Mouse (Mus musculus) forebrain, embryonic 13.5 days (tissue): ENCODE results near the gene Pdlim4. TPM values are rescaled to one million over a fixed set of nuclear protein-coding genes. Genes with fewer than 3 reads are reported as not detected.
"Not testable (repeated sequence)": the region's sequence is repeated elsewhere in the genome, so short reads cannot be mapped to it uniquely, and the experiment has no call there.

Experiments
- ATAC-seq: fragments of 200-750 bp; cut with Nextera tagmentation; 2 replicates; pipeline ENCODE4 v1.8.0; 2017
- H3K27ac ChIP-seq: fragments of 300-500 bp; sonication (generic); 2 replicates; pipeline ENCODE4 v1.5.1; 2015; ENCODE audit warnings: inconsistent platforms, mild to moderate bottlenecking, moderate library complexity
- H3K27me3 ChIP-seq: fragments of 300-500 bp; sonication (generic); 2 replicates; pipeline ENCODE4 v1.6.1; 2015; ENCODE audit warnings: mild to moderate bottlenecking, inconsistent platforms
- H3K36me3 ChIP-seq: fragments of 300-500 bp; sonication (generic); 2 replicates; pipeline ENCODE4 v1.6.1; 2015; ENCODE audit warnings: mild to moderate bottlenecking, inconsistent platforms; ENCODE audit not compliant: poor library complexity, severe bottlenecking
- H3K4me1 ChIP-seq: fragments of 300-500 bp; sonication (generic); 2 replicates; pipeline ENCODE4 v1.6.1; 2015; ENCODE audit warnings: inconsistent platforms
- H3K4me2 ChIP-seq: fragments of 300-500 bp; sonication (generic); 2 replicates; pipeline ENCODE4 v1.6.1; 2015; ENCODE audit warnings: inconsistent platforms, mild to moderate bottlenecking, moderate library complexity
- H3K4me3 ChIP-seq: fragments of 300-500 bp; sonication (generic); 2 replicates; pipeline ENCODE4 v1.5.1; 2015; ENCODE audit warnings: mild to moderate bottlenecking, inconsistent platforms
- H3K9ac ChIP-seq: fragments of 300-500 bp; sonication (generic); 2 replicates; pipeline ENCODE4 v1.6.1; 2015; ENCODE audit warnings: mild to moderate bottlenecking, inconsistent platforms
- H3K9me3 ChIP-seq: fragments of 300-500 bp; sonication (generic); replicated peaks from 2 replicates; pipeline ENCODE4 v1.6.1; 2016; ENCODE audit warnings: inconsistent platforms
- WGBS: fragments of 180-500 bp; shearing (Covaris S2); methylation state at CpG from one replicate; pipeline ENCODE4 v1.1.7; 2015; 5-methylcytosine and 5-hydroxymethylcytosine counted together
- polyA plus RNA-seq: library from polyadenylated mRNA; unstranded; fragments of >200 nt; fragmentation: Nextera tagmentation; extraction: Ambion mirVana; gene quantifications from 2 replicates; pipeline ENCODE4 v1.2.1, GENCODE M21; 2015

Pdlim4 gene
- polyA plus RNA-seq, 1 experiment from 2014 or later, result 38.3 TPM

DNA sequence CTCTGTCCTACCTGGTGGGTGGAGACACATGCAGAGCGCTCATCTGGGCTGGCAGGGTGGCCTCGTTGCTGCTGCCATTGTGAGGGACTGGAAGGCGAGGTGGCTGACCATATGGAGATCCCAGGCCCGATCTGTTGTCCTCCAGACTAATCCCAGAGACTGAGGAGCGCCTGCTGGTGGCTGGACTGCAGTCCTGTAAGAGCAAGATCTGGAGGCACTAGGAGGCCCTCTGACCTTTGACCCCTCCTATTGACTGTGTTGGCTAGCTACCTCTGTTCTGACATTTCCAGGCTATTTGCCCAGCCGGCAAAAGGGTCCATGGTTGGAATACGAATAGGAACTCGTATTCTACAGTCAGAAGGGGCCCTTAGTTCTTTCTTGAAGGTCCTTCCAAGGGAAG lies 12.7 kb downstream of the Pdlim4 start:
- WGBS, result 38% methylated on average over 8 of the region's 8 CpGs
- Histone ChIP-seq H3K4me1 (peaks cover 24% of the 10 kb centered on the region), H3K9ac (no peak overlapping the region), H3K4me2 (no peak overlapping the region), H3K9me3 (no peaks in the 10 kb centered on the region), H3K36me3 (no peaks in the 10 kb centered on the region), H3K4me3 (no peak overlapping the region), H3K27me3 (no peaks in the 10 kb centered on the region), H3K27ac (no peak overlapping the region)
- no peak for ATAC-seq

DNA sequence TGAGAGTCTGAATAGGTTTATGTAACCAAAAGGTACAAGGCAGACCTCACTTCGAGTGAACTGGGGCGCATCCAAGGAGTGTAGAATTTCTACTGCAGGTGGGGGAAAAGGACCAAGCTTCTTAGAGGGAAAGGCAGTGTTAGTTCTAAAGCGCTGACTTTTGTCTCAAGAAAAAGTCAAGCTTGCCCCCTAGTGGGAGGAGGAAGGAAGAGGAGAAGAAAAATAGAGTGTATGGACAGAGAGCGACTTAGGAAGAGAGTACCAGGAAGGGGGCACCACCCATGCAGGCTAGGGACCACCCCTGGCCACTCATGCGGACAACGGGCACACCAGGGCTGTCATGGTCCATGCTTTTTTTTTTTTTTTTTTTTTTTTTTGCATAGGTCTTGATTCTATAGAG lies 14.6 kb downstream of the Pdlim4 start:
- Histone ChIP-seq H3K4me2 (no peak overlapping the region), H3K9ac (no peak overlapping the region), H3K27ac (no peak overlapping the region), H3K9me3 (no peaks in the 10 kb centered on the region), H3K4me3 (no peak overlapping the region), H3K27me3 (no peaks in the 10 kb centered on the region), H3K4me1 (peaks cover 22% of the 10 kb centered on the region), H3K36me3 (no peaks in the 10 kb centered on the region)
- ATAC-seq, result no peak
- WGBS, result 32% methylated on average over 6 of the region's 6 CpGs

DNA sequence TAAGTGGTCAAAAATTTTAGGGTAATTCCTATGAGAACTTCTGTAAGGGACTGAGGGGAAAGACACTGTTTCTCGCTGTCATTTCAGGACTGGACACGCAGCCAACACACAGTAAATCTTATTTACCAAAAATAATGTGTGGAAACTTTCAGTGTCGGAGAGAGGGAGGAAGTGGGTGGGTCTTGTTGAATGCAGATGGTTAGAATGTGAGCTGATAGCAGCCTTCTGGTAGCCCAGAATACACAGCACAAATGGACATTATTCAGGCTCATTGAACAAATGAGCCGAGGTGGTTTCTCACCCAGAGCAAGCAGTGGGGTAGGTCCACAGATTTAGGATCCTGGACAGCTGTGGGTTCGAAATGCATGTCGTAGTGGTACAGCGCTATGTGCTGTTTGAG lies 15.7 kb downstream of the Pdlim4 start:
- H3K4me2 ChIP-seq, result no peak overlapping the region
- H3K4me1 ChIP-seq, result peaks cover 11% of the 10 kb centered on the region
- H3K27me3 ChIP-seq, result no peaks in the 10 kb centered on the region
- no peaks in the 10 kb centered on the region for H3K36me3 ChIP-seq
- H3K9me3 ChIP-seq, result no peaks in the 10 kb centered on the region
- no peak for ATAC-seq
- H3K9ac ChIP-seq, result no peak overlapping the region
- WGBS, result 91% methylated on average over 7 of the region's 7 CpGs
- H3K27ac ChIP-seq, result no peak overlapping the region
- no peak overlapping the region for H3K4me3 ChIP-seq

DNA sequence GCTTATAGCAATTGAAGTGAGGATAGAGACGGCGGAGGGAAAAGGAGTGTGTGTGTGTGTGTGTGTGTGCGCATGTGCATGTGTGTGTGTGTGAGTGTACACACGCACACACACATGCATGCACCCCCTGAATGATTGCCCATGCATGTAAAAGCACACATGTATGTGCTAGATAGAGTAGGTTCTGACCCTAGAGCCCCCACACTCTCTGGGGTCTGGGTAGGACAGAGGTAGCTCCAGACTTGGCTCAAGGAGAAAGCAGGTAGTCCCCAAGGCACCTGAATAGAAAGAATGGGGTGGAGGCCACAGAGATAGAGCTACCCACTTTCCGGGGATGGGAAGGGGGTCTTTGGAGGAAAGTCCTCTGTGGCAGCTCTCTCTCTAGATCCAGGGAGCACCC lies 16.7 kb downstream of the Pdlim4 start:
- H3K27ac ChIP-seq, result no peak overlapping the region
- H3K9ac ChIP-seq, result no peak overlapping the region
- ATAC-seq, result no peak
- H3K4me1 ChIP-seq, result peaks cover under 1% of the 10 kb centered on the region
- 89% methylated on average over 5 of the region's 5 CpGs for WGBS
- no peaks in the 10 kb centered on the region for H3K36me3 ChIP-seq
- no peak overlapping the region for H3K4me2 ChIP-seq
- H3K27me3 ChIP-seq, result no peaks in the 10 kb centered on the region
- no peaks in the 10 kb centered on the region for H3K9me3 ChIP-seq
- no peak overlapping the region for H3K4me3 ChIP-seq

DNA sequence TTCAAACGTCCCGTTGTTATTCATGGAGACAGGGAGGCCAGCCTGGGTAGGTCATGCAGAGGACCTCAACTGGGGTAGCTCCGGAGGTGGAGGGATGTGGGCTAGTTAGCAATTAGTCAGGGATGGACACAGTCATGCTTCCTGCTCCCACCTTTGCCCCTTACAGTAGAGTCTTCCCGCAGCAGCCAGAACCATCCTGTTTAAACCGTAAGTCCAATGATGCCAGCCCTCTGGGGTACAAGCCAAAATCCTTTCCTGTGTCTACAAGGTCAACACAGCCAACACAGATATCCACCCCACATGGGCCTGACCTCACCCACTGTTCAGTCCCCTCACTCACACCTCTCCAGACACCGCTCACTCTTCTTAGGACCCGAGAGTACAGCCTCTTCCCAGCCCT lies 17.7 kb downstream of the Pdlim4 start:
- H3K4me3 ChIP-seq, result no peak overlapping the region
- H3K4me2 ChIP-seq, result no peak overlapping the region
- no peaks in the 10 kb centered on the region for H3K9me3 ChIP-seq
- no peaks in the 10 kb centered on the region for H3K36me3 ChIP-seq
- no peaks in the 10 kb centered on the region for H3K4me1 ChIP-seq
- no peaks in the 10 kb centered on the region for H3K27me3 ChIP-seq
- WGBS, result 94% methylated on average over 7 of the region's 7 CpGs
- no peak overlapping the region for H3K9ac ChIP-seq
- no peak overlapping the region for H3K27ac ChIP-seq
- no peak for ATAC-seq

DNA sequence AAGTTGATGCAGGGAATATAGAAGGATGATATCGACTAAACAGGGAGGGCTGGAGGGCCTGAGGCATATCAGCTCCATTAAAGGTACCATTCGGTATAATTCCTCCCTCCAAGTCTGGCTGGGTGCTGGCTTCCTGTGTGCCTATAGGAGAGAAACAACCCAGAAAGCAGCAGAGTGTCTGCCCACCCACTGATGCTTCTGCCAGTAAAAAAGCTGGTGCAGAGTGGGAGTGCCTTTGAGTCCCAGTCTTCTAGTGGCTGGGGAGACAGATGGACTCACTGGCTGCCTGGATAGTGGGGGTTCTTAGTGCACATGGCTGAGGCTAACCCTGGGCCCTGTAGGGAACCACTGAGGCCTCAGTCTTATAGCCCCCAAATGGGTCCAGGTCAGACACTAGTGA lies 18.6 kb downstream of the Pdlim4 start:
- no peak for ATAC-seq
- 82% methylated on average over 2 of the region's 2 CpGs for WGBS
- Histone ChIP-seq H3K27ac (no peak overlapping the region), H3K4me3 (no peak overlapping the region), H3K9ac (no peak overlapping the region), H3K4me2 (no peak overlapping the region), H3K4me1 (no peaks in the 10 kb centered on the region), H3K9me3 (no peaks in the 10 kb centered on the region), H3K36me3 (no peaks in the 10 kb centered on the region), H3K27me3 (no peaks in the 10 kb centered on the region)

DNA sequence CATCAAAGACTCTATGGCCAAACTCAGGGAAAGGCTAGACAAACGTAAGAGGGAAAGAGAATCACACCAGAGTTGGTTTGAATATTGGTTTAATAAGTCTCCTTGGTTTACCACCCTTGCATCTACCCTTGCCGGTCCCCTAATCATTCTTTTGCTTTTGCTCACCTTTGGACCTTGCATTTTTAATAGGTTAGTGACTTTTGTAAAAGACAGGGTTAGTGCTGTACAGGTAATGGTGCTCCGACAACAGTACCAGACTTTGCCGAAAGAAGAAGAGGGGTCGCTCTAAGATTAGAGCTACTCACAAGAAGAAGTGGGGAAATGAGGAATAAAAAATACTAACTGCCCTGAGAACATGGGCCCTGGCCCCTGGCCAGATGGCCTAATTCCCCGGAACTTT lies 28.1 kb downstream of the Pdlim4 start:
- Histone ChIP-seq H3K36me3 (no peaks in the 10 kb centered on the region), H3K9ac (no peak overlapping the region), H3K27me3 (no peaks in the 10 kb centered on the region), H3K4me2 (no peak overlapping the region), H3K9me3 (no peaks in the 10 kb centered on the region), H3K4me3 (no peak overlapping the region), H3K27ac (no peak overlapping the region), H3K4me1 (no peaks in the 10 kb centered on the region)
- WGBS, result 91% methylated on average over 6 of the region's 6 CpGs
- ATAC-seq, result no peak

DNA sequence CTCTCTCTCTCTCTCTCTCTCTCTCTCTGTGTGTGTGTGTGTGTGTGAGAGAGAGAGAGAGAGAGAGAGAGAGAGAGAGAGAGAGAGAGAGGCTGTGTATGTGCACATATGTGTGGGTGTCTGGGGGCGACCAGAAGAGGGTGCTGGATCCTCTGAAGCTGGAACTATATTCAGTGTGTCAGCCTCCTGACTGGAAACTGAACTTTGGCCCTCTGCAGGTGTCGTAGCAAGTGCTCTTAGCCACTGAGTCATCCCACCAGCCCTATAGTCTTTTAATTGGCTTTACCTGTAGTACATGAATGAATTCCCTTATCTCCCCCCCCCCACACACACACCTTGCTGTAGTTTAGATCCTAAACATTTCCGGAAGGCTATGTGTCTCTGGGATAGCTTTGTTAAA lies 35.9 kb downstream of the Pdlim4 start:
- ATAC-seq, H3K4me1 ChIP-seq, H3K4me3 ChIP-seq, H3K4me2 ChIP-seq, H3K9ac ChIP-seq, H3K36me3 ChIP-seq, H3K9me3 ChIP-seq, H3K27ac ChIP-seq: not testable (repeated sequence)
- WGBS, result 98% methylated on average over 2 of the region's 3 CpGs
- H3K27me3 ChIP-seq, result peaks cover 12% of the 10 kb centered on the region

DNA sequence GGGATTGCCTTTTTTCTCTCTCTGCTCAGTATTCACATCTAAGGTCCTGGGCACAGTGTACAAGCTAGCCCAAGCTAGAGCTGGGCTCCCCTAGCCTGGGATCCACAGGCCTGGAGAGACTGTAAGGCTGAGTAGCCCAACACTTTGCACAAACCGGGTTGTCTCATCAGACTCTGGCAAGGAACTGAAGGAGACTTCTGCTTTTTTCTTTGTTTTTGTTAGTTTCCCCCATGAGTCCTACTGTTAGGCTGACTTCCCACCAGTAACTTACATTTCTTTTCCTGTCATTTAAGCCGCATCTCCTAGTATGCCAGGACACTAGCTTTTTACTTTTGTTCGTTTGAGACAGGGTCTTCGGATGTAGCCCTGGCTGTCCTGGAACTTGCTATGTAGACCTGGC lies 39.8 kb downstream of the Pdlim4 start:
- ATAC-seq, result no peak
- no peak overlapping the region for H3K4me3 ChIP-seq
- peaks cover 14% of the 10 kb centered on the region for H3K4me1 ChIP-seq
- H3K36me3 ChIP-seq, result no peaks in the 10 kb centered on the region
- no peak overlapping the region for H3K27ac ChIP-seq
- H3K4me2 ChIP-seq, result peak overlapping the region; percentile 94
- H3K9ac ChIP-seq, result no peak overlapping the region
- no peaks in the 10 kb centered on the region for H3K9me3 ChIP-seq
- H3K27me3 ChIP-seq, result peaks cover 38% of the 10 kb centered on the region
- 83% methylated on average over 4 of the region's 4 CpGs for WGBS

DNA sequence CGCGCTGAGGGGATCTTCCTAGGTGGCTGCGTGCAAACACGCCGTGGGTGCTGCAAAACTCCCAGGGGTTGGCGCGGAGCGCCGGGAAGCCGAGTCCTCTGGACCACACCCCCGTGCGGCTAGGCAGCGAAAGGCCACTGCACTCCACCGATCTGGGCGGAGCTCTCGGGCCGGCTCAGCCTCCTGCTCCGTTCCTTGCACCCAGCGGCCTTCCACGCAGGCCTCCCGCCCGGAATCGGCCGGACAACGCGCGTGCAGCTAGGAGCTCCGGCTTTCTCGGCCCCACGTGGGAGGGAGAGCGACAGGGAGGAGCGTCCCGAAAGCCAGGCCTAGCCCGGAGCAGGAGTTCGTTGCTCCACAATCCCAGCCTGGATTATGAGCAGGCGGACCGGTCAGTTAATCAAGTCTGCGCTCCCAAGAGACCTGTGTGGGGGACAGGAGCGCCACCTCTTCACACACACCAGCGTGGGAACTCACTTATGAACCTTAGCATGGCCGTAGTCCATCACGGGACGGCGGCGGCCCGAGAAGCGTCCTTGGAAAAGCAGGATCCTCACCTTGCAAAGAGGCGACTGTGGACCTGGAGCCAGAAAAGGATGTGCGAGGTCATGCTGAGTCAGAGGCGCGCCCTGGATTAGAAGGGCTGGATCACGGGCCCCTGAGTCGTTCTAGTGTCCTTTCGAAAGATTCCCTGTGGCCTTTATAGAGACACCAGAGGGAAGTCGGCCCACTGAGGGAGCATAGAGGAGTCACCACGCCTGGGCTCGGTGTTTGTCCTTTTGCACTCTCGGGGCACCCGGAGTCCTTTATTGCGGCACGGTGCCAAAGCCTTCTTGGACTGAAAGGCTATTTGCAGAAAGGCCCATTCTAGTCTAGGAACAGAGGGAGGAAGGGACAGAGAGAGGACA lies 40.5 kb downstream of the Pdlim4 start, which contains the start of gene Slc22a4:
Gene Slc22a4 (minus strand): TSS at position 47 of the 908 bp plus-strand sequence.
- no peak within 1 kb of the TSS for H3K27ac ChIP-seq

DNA sequence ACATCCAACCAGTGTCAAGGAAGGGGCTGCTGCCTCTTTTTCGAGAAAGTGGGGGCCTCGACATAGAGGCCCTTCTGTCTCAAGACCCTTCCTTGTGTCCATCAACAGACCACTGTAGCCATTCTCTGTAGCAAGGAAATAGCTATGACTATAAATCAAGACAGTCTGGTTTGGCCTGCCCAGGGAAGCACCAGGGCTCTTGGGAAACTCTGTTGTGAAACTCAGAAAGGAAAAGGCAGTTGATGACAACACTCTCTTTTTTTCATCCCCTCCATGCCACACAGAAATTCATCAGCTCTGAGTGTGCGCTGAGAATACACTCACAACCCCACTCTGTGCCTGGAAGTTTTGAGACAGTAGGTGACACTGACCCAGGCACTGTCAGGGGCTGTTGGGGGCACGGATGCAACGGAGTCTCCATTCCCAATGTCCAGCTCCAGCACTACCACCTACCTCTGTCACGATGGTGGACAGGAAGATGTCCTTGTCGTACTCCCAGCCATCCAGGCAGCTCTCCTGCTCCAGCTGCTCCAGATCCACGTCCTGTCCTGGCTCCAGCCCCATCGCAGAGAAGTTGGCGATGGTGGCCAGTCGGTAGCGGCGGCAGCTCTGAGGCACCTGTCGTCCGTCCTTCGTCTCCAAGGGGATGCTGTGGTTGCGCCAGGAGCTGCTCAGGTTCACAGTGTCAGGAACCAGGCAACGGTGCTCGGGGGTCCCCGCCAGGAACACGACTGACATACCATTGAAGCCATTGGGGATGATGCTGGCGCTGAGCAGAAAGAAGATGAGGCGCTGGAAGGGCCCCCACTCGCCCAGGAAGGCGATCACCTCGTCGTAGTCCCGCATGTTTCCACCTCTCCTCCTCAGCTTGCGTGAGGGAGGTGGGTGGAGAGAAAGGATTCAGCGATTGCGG lies 41.4 kb downstream of the Pdlim4 start:
- H3K9me3 ChIP-seq, result no peaks in the 10 kb centered on the region
- no peak overlapping the region for H3K27ac ChIP-seq
- WGBS, result 14% methylated on average over 31 of the region's 31 CpGs
- peak overlapping the region; percentile 73 for H3K9ac ChIP-seq
- H3K4me3 ChIP-seq, result peak overlapping the region; percentile 57
- no peak for ATAC-seq
- peak overlapping the region; percentile 94 for H3K4me2 ChIP-seq
- peaks cover 14% of the 10 kb centered on the region for H3K4me1 ChIP-seq
- H3K36me3 ChIP-seq, result no peaks in the 10 kb centered on the region
- H3K27me3 ChIP-seq, result peaks cover 38% of the 10 kb centered on the region

More for the DNA sequence above, 40.5 kb downstream of the Pdlim4 start, which contains the start of gene Slc22a4:
- ATAC-seq, result peak; percentile 84
- WGBS, result 2% methylated on average over 59 of the region's 61 CpGs
- Histone ChIP-seq H3K27me3 (peaks cover 38% of the 10 kb centered on the region), H3K4me2 (peak within 1 kb of the TSS; percentile 94), H3K36me3 (no peaks in the 10 kb centered on the region), H3K4me3 (peak within 1 kb of the TSS; percentile 57), H3K9me3 (no peaks in the 10 kb centered on the region), H3K9ac (peak within 1 kb of the TSS; percentile 73), H3K4me1 (peaks cover 14% of the 10 kb centered on the region)

DNA sequence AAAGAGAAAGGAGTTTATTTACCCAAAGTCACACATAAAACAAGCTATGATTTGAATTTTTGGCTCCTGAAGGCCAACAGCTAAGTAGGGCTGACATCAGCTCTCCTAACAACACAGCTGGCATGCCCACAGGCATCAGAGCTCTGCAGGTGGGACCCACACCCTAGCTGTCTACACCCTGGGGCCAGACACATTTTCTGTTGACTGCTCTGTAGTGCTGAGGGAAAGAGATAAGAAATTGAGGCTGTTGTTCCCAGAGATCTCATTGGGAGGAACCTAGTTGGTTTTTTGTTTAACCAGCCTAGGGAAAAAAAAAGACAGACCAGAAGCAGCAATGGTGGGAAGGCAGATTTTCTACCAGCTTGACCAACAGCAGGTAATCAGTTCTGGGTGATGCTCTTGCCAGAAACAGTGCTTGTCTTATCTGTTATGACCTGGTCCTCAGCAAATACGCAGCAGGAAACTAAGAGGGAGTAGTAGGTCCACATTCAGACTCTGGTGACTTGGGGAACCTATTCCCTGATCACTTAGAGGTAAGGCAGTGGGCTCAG lies 42.2 kb downstream of the Pdlim4 start:
- no peaks in the 10 kb centered on the region for H3K9me3 ChIP-seq
- H3K27me3 ChIP-seq, result peaks cover 38% of the 10 kb centered on the region
- peaks cover 14% of the 10 kb centered on the region for H3K4me1 ChIP-seq
- H3K4me2 ChIP-seq, result peak overlapping the region; percentile 94; the same call in 1 of the 2 replicates
- no peaks in the 10 kb centered on the region for H3K36me3 ChIP-seq
- H3K9ac ChIP-seq, result no peak overlapping the region
- no peak overlapping the region for H3K27ac ChIP-seq
- ATAC-seq, result no peak
- no peak overlapping the region for H3K4me3 ChIP-seq
- 87% methylated on average over 1 of the region's 1 CpGs for WGBS
